In genomic region chr1:118980636-118981035, GRCm38 (mm10) we compare ENCODE assay signal across 9 mouse cellular contexts.
DNase-seq lines count a peak whose midpoint lies in the region; ATAC-seq and TF ChIP-seq lines count a peak whose summit lies in the region.
"Had no signal": no experiment of that assay in that cellular context is flagged by ENCODE, and none has a peak within 500 bp of the region (broad histone marks: within the 10 kb centered on the region; RNA-seq: fewer than 3 reads in every experiment).

No protein-coding gene starts in this region.

- H3K9me3 ChIP-seq in forebrain, embryonic 12.5 days = no peaks in the 10 kb centered on the region
- no peaks in the 10 kb centered on the region for H3K9me3 ChIP-seq in forebrain, embryonic 11.5 days (ENCODE audit: control insufficient read depth, low read length)
- no peaks in the 10 kb centered on the region for H3K9me3 ChIP-seq in lung, embryonic 14.5 days (ENCODE audit: low read depth, low read length)
- H3K9me3 ChIP-seq in intestine, embryonic 14.5 days (ENCODE audit: control insufficient read depth, low read length) = no peaks in the 10 kb centered on the region
- H3K9me3 ChIP-seq: hindbrain, embryonic 15.5 days had no signal

- WGBS in forebrain, embryonic 12.5 days = 61% methylated on average over 7 of the region's 7 CpGs
- WGBS in forebrain, embryonic 11.5 days = 75% methylated on average over 7 of the region's 7 CpGs
- WGBS in lung, embryonic 14.5 days = 35% methylated on average over 7 of the region's 7 CpGs
- 47% methylated on average over 7 of the region's 7 CpGs for WGBS in intestine, embryonic 14.5 days

- no peak overlapping the region for H3K4me3 ChIP-seq in forebrain, embryonic 12.5 days (replicated peaks)
- H3K4me3 ChIP-seq in forebrain, embryonic 11.5 days (ENCODE audit: low read depth, low read length) = no peak overlapping the region
- H3K4me3 ChIP-seq in lung, embryonic 14.5 days (ENCODE audit: low read depth, low read length) = no peak overlapping the region; the same call in 1 of the 2 replicates
- H3K4me3 ChIP-seq in intestine, embryonic 14.5 days (ENCODE audit: low read depth, low read length) = no peak overlapping the region
- H3K4me3 ChIP-seq: hindbrain, embryonic 15.5 days had no signal

- H3K27me3 ChIP-seq in forebrain, embryonic 12.5 days = no peaks in the 10 kb centered on the region; the same call in 1 of the 2 replicates
- H3K27me3 ChIP-seq in forebrain, embryonic 11.5 days (ENCODE audit: control insufficient read depth, insufficient read depth, low read length) = no peaks in the 10 kb centered on the region
- H3K27me3 ChIP-seq in lung, embryonic 14.5 days (ENCODE audit: insufficient read depth, low read length) = no peaks in the 10 kb centered on the region
- H3K27me3 ChIP-seq in intestine, embryonic 14.5 days (replicated peaks; ENCODE audit: control insufficient read depth, insufficient read depth, low read length) = no peaks in the 10 kb centered on the region
- H3K27me3 ChIP-seq: hindbrain, embryonic 15.5 days had no signal

- peaks cover 58% of the 10 kb centered on the region for H3K4me1 ChIP-seq in forebrain, embryonic 12.5 days
- H3K4me1 ChIP-seq in forebrain, embryonic 11.5 days (replicated peaks; ENCODE audit: control insufficient read depth, insufficient read depth, low read length) = peaks cover 19% of the 10 kb centered on the region
- peaks cover 33% of the 10 kb centered on the region for H3K4me1 ChIP-seq in lung, embryonic 14.5 days (ENCODE audit: insufficient read depth)
- H3K4me1 ChIP-seq in intestine, embryonic 14.5 days (replicated peaks; ENCODE audit: control insufficient read depth, insufficient read depth, low read length) = peaks cover 45% of the 10 kb centered on the region

- no peak for TF ChIP-seq CTCF in lung, embryonic 14.5 days (IDR thresholded peaks at IDR 0.05; ENCODE audit: low read depth)

- peak overlapping the region; percentile 26; the same call in 1 of the 2 replicates for H3K27ac ChIP-seq in forebrain, embryonic 12.5 days
- no peak overlapping the region for H3K27ac ChIP-seq in forebrain, embryonic 11.5 days (ENCODE audit: low read depth, low read length)
- peak overlapping the region; percentile 92; the same call in 1 of the 2 replicates for H3K27ac ChIP-seq in lung, embryonic 14.5 days (ENCODE audit: low read depth)
- no peak overlapping the region for H3K27ac ChIP-seq in intestine, embryonic 14.5 days (ENCODE audit: low read depth)

- ATAC-seq in forebrain, embryonic 12.5 days (ENCODE audit: low FRiP score) = no peak
- no peak for ATAC-seq in forebrain, embryonic 11.5 days (replicated peaks; ENCODE audit: low FRiP score)
- ATAC-seq in lung, embryonic 14.5 days (ENCODE audit: insufficient read depth) = no peak
- ATAC-seq in intestine, embryonic 14.5 days (replicated peaks; ENCODE audit: low FRiP score, low TSS enrichment, low read depth) = no peak

- no peak for DNase-seq in forebrain, embryonic 11.5 days (ENCODE audit: low spot score)
- DNase-seq in lung, embryonic 14.5 days = peak; percentile 75
- no peak for DNase-seq in lung, postnatal 25 days (ENCODE audit: low spot score)
- no peak for DNase-seq in intestine, embryonic 14.5 days (ENCODE audit: low spot score)
- peak; percentile 28 for DNase-seq in right cerebral cortex, postnatal 4 days
- DNase-seq in yolk sac, embryonic 10.5 days (ENCODE audit: low spot score) = no peak
- DNase-seq in liver = no peak

- H3K36me3 ChIP-seq in forebrain, embryonic 12.5 days (replicated peaks) = no peaks in the 10 kb centered on the region
- no peaks in the 10 kb centered on the region for H3K36me3 ChIP-seq in forebrain, embryonic 11.5 days (ENCODE audit: control insufficient read depth, insufficient read depth, low read length)
- no peaks in the 10 kb centered on the region for H3K36me3 ChIP-seq in lung, embryonic 14.5 days (ENCODE audit: insufficient read depth)
- H3K36me3 ChIP-seq in intestine, embryonic 14.5 days (ENCODE audit: control insufficient read depth, insufficient read depth, low read length) = no peaks in the 10 kb centered on the region
- H3K36me3 ChIP-seq: hindbrain, embryonic 15.5 days had no signal

- 0 out of 2 replicates have a peak overlapping the region, but pooled peaks have one; percentile 39 for H3K4me2 ChIP-seq in forebrain, embryonic 12.5 days
- no peak overlapping the region for H3K4me2 ChIP-seq in forebrain, embryonic 11.5 days (ENCODE audit: low read depth, low read length, severe bottlenecking)
- H3K4me2 ChIP-seq in lung, embryonic 14.5 days = peak overlapping the region; percentile 50
- H3K4me2 ChIP-seq in intestine, embryonic 14.5 days (ENCODE audit: low read length) = peak overlapping the region; percentile 52
- H3K4me2 ChIP-seq: hindbrain, embryonic 15.5 days had no signal

- no peak overlapping the region for H3K9ac ChIP-seq in forebrain, embryonic 12.5 days
- H3K9ac ChIP-seq in forebrain, embryonic 11.5 days (ENCODE audit: low read length) = no peak overlapping the region
- H3K9ac ChIP-seq in lung, embryonic 14.5 days = no peak overlapping the region
- no peak overlapping the region for H3K9ac ChIP-seq in intestine, embryonic 14.5 days (ENCODE audit: low read length)
- H3K9ac ChIP-seq: hindbrain, embryonic 15.5 days had no signal

Comparison
In these comparisons a context has a peak if more than half of its experiments do, and no peak if none do; other contexts are left out.
1. H3K27ac ChIP-seq: peak in forebrain, embryonic 12.5 days (single experiment) and lung, embryonic 14.5 days (single experiment); none in forebrain, embryonic 11.5 days (single experiment) and intestine, embryonic 14.5 days (single experiment).
2. DNase-seq: peak in lung, embryonic 14.5 days (single experiment) and right cerebral cortex, postnatal 4 days (single experiment); none in forebrain, embryonic 11.5 days (single experiment), lung, postnatal 25 days (single experiment), intestine, embryonic 14.5 days (single experiment), yolk sac, embryonic 10.5 days (single experiment) and liver (single experiment).